Mouse (Mus musculus): Measurements from ENCODE around the gene Snx30.

The Snx30 gene

DNA sequence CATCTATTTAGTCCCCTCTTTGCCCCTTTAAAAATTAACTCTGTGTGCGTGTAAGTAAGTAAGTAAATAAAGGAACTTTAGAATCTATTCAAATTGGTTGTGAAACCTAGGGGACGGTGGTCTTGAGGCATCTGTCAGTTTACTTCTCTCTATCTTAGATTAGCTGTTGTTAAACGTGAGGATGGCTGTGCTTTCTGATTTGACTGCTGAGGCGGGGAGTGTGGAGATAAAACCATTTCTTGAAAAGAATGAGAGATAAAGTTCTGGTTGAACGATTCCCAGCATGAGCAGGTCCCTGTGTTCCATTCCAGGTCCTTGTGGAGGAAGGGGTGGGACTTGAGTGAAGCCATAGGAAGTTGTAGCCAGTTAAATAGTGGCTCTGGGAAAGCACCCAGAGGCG lies 67.6 kb downstream of the Snx30 start:
- no peak for DNase-seq (ENCODE audit: low spot score)

DNA sequence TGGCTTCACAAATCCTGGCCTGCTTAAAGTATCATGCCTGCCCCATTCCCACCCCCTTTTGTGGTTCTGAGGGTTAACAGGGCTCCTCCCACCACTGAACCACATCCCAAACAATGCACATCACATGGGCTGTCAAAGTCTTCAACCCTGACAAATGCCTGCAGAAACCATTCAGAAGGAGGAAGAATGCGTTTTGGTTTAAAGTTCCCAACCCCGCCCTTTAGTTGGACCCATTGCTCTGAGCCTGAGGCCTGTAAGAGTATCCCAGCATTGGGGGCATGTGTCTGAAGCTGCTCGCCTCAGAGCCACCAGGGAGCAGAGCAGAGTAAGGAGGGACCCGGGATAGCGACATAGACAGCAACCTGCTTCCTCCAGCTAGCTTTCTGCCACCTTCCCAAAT lies 68.2 kb downstream of the Snx30 start:
- no peak for DNase-seq (ENCODE audit: low spot score)

DNA sequence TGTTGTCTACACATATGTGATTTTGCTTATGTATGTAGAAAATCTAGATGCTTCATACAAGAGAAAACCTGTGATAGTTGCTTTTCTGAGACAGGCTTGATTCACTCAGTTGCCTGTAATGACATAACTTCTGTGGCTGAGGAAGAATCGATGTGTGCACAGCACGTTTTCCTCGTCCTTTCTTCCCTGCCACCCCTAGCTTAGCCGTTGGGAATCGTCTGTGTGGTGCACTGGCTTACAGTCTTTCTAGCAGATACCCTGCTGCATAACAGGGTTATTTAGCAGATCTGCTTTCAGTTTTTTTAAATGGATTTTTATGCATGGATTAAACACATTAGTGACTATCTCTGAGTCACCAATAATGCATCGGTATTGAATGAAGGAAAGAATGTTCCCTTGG lies 70.9 kb downstream of the Snx30 start:
- no peak for DNase-seq (ENCODE audit: low spot score)

DNA sequence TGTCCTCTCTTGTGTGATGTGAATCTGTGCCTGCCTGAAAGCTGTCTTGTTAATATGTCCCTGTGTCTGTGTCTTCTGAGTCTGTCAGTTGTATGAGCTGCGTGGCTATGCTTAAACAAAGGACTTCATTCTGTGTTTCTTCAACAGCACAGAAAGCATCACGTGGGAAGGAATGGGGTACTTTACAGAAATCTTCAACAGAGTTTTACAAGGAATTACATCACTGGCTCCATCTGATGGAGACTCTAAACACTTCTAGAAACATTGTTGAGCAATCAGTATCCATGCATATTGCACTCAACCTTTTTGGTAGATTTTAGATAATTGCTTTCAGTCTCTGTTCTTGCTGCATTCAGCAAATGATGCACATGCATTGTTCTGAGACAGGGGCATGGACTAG lies 71.4 kb downstream of the Snx30 start:
- DNase-seq (ENCODE audit: low spot score) = no peak

DNA sequence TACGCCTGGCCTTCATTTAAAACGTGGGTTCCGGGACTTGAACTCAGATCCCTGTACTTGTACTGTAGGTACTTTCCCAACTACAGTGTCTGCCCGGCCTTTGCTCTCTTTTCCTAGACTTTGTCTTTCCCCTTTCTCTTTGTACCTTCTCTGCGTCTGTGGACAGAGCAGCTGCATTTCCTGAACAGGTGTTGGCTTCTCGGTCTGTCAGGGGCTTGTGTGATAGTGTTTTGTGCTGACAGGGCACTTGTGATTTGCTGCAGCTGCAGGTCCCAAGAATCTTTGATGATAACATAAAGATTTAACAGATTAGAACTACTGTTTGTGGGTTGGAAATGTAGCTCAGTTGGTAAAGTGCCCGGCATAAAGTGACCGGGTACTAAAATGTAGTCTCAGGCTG lies 73.0 kb downstream of the Snx30 start:
- no peak for DNase-seq (ENCODE audit: low spot score)

DNA sequence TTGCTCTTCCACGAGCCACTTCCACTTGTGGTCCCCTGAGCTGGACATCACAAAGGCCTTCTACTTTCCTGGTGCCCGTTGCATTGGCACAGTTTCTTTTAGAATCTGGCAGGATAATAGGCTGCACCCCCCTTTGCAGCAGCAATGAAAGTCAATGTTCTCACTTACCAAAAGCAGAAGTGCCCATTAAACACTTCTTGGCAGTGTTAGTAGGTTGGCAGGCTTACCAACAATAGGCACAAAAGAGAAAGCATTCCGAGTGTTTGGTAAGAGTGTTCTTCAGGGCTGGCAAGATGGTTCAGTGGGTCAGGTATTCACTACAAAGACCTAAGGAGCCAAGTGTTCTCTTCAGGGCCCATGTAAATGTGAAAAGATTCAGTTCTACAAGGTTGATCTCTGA lies 73.8 kb downstream of the Snx30 start:
- no peak for DNase-seq (ENCODE audit: low spot score)

DNA sequence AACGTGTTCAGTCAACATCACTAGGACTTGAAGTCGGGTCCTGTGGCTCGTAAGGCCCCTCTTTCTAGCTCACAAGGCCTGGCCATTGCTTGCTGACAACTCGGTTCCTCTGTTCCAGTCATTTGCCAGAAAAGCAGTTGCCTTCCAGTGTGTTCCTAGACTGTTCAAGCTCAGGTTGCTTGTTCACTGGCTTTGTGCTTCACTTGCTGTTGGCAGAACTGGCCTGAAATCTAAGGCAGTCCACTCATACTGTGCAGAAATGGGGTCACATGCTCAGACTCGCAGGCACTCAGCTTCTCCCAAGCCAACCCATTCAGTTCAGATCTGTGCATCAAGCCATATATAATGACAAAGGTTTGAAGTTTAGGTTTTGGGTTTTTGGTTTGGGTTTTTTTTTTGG lies 75.1 kb downstream of the Snx30 start:
- no peak for DNase-seq (ENCODE audit: low spot score)

DNA sequence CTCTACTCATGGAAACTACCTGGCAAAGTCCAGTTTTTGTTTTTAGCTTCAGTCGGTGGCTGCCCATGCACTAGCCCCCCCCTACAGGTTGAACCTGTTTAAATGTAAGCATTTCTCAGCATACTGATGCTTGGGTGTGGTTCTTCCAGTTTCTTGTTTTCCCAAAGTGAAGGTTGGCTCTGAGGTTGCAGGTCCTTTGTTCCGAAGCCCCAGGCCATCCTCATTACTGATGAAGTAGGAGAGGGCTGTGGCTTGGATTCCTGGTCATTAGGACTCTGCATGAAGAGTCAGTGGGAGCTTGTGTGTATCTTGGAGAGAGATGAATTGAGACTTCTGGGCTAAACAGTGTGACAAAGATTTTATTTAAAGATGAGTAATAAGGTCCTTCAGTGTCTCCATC lies 75.6 kb downstream of the Snx30 start:
- DNase-seq (ENCODE audit: low spot score) = no peak

DNA sequence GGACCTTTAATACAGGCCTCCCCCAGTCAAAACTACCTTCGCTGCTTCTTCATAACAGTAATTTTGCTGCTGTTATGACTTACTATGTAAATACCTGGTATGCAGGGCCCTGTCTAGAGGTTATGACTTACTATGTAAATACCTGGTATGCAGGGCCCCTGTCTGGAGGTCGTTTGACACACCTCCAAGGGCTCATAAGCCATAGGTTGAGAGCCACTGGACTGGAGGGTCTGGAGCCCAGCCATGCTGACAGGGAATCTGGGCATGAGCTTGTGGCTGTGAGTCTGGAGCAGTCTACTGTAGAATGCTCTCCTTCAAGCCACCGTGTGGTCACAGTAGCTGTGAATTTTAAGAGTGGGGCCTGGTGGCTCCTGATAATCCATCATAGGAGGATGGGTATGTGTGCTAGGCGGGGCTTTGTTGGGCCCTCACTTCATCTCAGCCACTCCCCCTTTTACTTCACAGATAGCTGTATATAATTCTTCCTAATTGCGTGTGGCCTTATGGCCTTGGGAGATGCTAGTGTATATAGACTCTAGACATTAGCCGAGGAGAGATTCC lies 78.6 kb downstream of the Snx30 start:
- no peak for DNase-seq (ENCODE audit: low spot score)

DNA sequence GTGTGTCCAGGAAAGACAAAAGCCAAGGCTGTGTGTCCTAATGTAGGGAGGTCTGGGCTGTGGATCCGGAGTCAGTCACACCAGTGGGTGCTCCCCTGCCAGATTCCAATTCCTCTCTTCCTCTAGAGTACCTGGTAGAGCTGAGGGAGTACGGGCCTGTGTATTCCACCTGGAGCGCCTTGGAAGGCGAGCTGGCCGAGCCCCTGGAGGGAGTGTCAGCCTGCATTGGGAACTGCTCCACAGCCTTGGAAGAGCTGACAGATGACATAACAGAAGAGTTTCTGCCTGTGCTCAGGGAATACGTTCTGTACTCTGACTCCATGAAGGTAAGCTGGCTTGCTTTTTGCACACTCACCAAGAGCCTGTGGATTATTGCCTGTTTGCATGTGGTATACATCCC lies 80.6 kb downstream of the Snx30 start:
- DNase-seq (ENCODE audit: low spot score) = no peak

DNA sequence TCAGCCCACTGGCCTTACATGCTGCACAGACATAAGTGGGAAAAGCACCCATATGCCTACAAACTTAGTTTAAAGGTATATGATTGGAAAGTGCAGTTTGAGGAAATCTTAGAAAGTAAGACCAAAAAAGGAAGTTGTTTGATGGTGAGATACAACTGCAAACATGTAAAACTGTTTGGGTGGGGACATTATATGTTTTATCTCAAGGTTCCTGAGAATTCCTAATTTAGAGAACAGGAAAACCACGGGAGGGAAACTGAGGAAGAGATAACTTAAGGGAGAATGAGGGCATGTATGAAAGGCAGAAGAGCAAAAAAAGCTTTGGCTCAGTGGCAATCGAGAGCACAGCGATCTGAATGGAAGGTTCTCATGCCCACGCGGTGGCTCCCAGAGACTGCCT lies 81.4 kb downstream of the Snx30 start:
- DNase-seq (ENCODE audit: low spot score) = no peak

DNA sequence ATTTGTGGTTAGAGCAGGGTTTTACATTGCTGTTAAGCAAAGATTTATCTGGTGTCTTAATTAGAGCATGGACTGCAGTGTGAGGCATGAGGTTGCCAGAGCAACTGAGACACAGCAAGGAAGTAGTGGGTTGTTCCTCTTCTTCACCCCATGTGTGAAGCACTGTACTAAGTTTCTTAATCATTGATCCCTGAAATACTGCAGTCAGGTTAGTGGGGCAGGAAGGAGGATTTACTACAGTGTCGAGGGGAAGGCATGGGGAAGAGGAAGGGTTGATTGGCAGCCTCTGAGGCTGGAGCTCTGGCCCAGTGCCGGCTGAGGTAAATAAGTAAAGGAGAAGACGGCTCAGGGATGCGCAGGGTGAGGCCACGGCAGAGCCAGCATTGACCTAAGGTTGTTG lies 82.4 kb downstream of the Snx30 start:
- DNase-seq (ENCODE audit: low spot score) = no peak

DNA sequence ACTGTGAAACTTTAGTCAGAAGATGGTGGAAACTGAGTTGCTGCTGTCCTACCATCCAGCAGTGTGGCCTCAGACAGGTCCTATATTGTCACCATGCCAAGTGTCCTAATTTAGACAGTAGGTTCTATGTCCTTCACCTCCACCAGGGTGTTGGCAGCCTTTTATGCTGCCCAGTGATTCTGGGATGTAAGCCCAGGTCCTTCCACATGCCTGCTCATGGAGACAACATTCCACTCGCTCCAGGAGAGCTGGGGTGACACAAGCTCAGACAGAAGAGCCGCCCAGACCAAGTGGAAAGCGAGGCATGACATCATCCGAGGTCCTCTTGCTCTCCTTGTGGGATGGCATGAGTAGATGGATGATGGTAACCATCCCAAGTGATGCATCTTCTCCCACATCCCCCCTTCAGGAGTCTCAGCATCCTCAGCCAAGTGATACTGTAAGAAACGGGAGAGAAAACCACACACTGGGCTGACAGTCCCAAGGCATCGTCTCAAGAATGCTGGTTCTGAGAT lies 84.5 kb downstream of the Snx30 start:
- no peak for DNase-seq (ENCODE audit: low spot score)

DNA sequence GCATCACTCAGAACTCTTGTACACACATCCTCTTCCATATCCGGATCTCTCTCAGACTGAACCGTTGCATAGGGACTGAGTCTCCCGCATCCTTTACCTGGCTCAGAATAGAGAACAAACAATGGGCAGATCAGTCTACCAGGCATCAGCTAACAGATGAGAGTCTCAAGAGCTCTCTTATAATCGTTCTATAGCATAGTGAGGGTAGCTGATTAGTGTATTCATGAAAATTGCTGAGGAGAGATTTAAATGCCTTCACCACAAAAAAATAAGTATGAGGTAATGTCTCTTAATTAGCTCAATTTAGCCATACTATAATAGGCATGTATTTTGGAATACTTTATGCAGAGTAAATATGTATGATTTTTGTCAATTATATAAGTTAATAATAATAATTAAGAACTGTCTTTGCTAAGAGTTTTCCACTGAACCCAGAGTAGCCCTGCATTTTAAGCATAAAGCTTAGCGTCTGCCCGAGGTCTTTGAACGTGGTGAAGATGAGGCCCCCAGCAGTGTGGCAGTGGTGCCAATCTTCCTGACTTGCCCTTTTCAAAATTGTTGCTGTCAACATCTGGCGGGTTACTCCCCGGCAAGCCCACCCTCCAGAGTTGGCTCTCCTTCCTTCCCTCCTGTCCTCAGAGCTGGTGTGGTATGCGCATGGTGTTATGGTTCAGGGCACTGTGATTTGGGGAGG lies 86.2 kb downstream of the Snx30 start:
- DNase-seq (ENCODE audit: low spot score) = no peak

DNA sequence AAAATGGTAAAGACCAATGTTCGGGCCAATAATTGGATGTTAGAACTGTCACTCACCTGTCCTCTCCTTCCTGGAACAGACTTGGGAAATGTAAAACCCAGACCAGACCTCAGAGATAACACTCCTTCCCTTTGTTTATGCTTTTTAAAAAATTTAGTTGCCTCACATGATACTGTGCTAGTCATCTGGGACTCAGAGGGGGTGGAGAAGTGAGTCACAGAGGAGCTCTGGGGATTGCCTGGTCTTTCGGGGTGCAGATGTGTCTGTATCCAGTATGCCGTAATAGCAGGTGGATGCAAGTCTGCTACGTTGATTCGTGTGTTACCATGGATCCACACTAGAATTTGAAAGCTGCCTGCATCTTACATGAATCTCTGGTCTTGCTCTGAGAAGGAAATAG lies 87.1 kb downstream of the Snx30 start:
- no peak for DNase-seq (ENCODE audit: low spot score)

DNA sequence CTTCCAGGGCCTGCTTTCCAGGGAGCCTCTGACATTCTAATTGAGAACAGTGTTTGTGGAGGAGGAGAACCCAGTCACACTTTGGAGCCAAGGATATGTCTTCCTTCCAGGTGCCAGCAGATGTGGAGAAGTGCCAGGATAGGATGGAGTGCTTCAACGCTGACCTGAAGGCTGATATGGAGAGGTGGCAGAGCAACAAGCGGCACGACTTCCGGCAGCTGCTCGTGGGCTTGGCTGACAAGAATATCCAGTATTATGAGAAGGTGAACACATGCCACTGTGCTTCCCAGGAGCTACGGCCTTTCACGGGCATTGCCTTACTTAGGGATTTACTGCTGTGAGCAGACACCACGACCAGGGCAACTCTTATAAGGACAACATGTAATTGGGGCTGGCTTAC lies 88.8 kb downstream of the Snx30 start:
- no peak for DNase-seq (ENCODE audit: low spot score)

DNA sequence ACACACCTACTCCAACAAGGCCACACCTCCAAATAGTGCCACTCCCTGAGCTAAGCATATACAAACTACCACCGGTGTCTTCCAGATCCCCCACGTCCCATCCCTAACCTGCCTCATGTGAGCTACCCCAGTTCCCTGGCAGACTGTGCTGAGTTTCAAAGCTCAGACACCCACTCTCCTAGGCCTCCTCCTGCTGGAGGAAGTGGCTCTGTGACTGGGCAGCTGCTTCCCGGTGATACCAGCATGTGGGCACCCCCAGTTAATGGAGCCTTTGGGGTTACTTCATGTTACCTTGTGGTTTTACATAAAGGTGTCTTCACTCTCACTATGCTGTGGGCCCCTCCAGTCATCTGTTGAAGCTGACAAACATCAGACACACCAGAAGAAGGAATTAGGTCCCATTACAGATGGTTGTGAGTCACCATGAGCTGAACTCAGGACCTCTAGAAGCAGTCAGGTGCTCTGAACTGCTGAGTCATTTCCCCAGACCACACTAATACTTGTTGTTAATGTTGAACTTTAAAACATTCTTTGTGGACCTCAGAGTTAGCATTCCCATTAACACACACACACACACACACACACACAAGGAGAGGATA lies 89.4 kb downstream of the Snx30 start:
- DNase-seq (ENCODE audit: low spot score) = no peak

DNA sequence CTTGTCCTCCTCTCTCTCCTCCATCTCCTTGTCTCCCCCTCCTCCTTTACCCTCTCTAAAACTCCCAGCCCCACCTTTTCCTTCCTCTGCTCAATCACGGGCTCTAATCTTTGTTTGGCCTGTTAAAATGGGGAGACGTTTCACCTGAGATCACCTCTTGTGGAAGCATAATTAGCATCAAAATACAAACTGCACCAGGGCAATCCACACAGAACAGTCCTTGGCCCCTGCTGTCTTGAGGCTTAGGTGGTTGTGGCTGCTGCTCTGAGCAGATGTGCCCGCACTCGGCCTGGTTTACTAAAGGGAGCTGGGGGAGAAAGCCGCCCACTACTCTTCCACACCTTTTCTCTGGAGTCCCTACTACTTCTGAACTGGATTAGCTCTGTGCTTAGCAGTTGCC lies 90.4 kb downstream of the Snx30 start:
- no peak for DNase-seq (ENCODE audit: low spot score)

DNA sequence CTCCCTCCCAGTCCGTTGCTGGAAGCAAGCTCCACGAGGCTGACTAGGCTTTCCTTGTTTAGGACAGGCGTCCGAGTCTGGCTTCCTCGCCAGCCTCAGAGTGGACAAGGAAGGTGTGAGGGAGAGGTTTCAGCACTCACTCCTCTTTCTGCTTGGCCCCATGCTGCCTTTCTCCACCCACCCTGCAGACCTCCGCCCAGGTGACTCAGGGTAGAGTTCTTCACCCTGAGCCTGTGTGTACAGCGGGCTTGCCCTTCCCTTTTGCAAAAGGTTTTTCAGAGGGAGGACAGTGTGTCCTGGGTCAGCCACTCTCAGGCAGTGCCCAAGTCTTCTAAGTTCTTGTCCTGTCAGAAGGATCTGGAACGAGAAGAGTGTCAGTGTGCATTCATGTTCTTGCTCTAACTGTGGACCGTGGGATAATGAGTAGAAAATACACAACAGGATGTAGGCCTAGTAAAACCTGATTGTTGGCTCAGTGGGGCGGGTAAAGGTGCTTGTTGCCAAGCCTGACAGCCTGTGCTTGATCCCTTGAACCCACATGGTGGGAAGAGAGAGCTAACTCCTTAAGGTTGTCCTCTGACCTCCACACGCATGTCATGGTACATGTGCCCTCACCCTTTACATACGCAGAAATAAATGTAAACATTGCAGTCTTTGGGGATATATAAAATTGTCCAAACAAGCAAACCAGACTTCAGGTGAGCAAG lies 92.3 kb downstream of the Snx30 start:
- DNase-seq (ENCODE audit: low spot score) = no peak

DNA sequence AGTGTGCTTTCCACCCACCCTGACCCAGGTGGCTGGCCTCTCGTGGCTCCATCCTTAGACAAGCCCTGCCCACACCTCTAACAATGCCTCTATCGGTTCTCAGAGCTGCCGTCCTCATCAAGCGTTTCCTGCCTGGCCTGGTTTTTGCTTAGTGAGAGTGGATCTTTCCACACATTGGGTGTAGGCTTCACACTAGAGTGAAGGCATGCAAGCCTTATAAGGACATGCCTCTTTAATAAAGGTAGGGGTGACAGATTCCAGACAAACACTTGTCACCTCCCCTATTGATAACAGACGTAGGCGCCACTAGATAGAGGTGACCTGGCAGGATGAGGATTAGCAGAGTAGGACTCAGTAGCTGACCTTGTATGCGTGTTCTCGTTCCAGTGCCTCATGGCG lies 92.9 kb downstream of the Snx30 start:
- DNase-seq (ENCODE audit: low spot score) = no peak

DNA sequence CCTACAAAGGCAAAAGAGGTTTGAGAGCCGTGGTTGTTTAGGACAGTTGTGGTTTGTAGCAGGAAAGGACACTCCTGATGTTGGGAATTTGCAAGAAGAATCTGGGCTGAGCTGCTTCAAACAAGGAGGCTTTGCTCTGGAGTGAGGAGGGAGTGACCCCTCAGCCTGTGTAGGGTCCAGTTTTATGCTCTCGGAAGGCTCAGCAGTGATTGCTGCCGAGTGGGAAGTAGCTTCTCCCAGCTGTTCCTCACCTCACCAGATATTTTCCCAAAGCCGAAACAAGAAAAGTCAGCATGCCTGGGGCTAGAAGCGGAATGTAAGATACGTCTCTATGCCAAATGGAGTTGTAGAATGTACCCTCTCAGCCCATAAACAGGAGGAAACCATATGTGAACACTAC lies 96.2 kb downstream of the Snx30 start:
- no peak for DNase-seq (ENCODE audit: low spot score)

DNA sequence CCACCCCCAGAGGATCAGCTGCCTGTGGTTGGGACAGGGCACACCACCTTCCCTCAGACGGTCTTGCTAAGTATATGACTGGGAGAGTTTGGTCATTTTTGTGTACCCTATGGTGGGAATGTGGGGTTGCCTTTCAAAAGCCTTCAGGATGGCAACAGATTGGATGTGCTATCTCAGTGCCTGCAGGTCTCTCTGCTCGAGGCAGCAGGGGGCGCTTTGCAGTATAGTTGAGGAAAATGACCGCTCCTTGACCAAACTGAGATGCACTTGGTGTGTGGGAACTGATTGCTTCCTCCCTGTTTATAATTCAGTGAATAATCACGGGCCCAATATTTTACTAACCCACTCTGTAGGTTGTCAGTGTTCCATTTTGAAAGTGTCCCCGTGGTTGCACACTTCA lies 96.9 kb downstream of the Snx30 start:
- DNase-seq (ENCODE audit: low spot score) = no peak

DNA sequence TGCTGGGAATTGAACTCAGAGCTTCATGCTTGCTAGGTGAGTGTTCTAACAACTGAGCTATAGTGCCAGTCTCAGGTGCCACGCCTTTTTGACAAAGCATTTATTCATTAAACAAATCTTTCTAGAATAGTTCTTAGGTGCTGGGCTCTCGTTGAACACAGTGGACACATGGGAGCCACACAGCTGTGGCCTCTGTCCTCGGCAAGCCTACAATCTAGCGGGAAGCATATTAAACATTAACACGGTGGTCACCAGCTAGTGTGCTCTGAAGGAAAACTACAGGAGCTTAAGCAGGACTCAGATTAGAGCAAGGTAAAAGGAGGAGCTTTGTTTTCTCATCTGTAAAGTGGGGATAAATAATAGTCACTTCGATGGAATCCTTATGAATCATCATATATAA lies 101.5 kb downstream of the Snx30 start:
- DNase-seq (ENCODE audit: low spot score) = no peak

Data from urinary bladder, postnatal 25 days (tissue).